Mouse (Mus musculus): Measurements from ENCODE around the gene Sp2. TPM values are rescaled to one million over a fixed set of nuclear protein-coding genes. Genes with fewer than 3 reads are reported as not detected.

The Sp2 gene
- polyA plus RNA-seq, 1 experiment: 23.0 TPM

- Histone ChIP-seq H3K27me3 (ENCODE audit: control insufficient read depth) (no peaks in the 10 kb centered on the region), H3K9me3 (ENCODE audit: control insufficient read depth, low read length) (peaks cover 33% of the 10 kb centered on the region), H3K4me3 (replicated peaks) (peak overlapping the region; percentile 57), H3K36me3 (ENCODE audit: control insufficient read depth) (peaks cover 83% of the 10 kb centered on the region), H3K4me1 (ENCODE audit: control insufficient read depth) (peaks cover 94% of the 10 kb centered on the region)
- peak; percentile 95 for TF ChIP-seq GATA1 (IDR thresholded peaks at IDR 0.05; ENCODE audit: low read length)
- TF ChIP-seq TAL1 (IDR thresholded peaks at IDR 0.05; ENCODE audit: low read length): peak; percentile 88
These were observed 34.9 kb downstream of the Sp2 start for GRCm38 (mm10) chr11:96947849-96948248.

GRCm38 (mm10) chr11:96946498-96946897 is 36.3 kb downstream of the Sp2 start:
- peaks cover 83% of the 10 kb centered on the region for H3K36me3 ChIP-seq (ENCODE audit: control insufficient read depth)
- H3K27me3 ChIP-seq (ENCODE audit: control insufficient read depth): no peaks in the 10 kb centered on the region
- H3K9me3 ChIP-seq (ENCODE audit: control insufficient read depth, low read length): peaks cover 26% of the 10 kb centered on the region
- TF ChIP-seq TAL1 (IDR thresholded peaks at IDR 0.05; ENCODE audit: low read length): no peak
- no peak for TF ChIP-seq GATA1 (IDR thresholded peaks at IDR 0.05; ENCODE audit: low read length)
- H3K4me1 ChIP-seq (ENCODE audit: control insufficient read depth): peaks cover 94% of the 10 kb centered on the region
- peak overlapping the region; percentile 78 for H3K4me3 ChIP-seq (replicated peaks)

GRCm38 (mm10) chr11:96944844-96945580 is 37.7 kb downstream of the Sp2 start:
- no peaks in the 10 kb centered on the region for H3K27me3 ChIP-seq (ENCODE audit: control insufficient read depth)
- no peak for TF ChIP-seq GATA1 (IDR thresholded peaks at IDR 0.05; ENCODE audit: low read length)
- peak; percentile 42; the same call in 2 of the 3 replicates for TF ChIP-seq TAL1 (IDR thresholded peaks at IDR 0.05; ENCODE audit: low read length)
- peaks cover 11% of the 10 kb centered on the region for H3K9me3 ChIP-seq (ENCODE audit: control insufficient read depth, low read length)
- peaks cover 83% of the 10 kb centered on the region for H3K36me3 ChIP-seq (ENCODE audit: control insufficient read depth)
- H3K4me1 ChIP-seq (ENCODE audit: control insufficient read depth): peaks cover 95% of the 10 kb centered on the region
- H3K4me3 ChIP-seq (replicated peaks): peak overlapping the region; percentile 78

- TF ChIP-seq TAL1 (IDR thresholded peaks at IDR 0.05; ENCODE audit: low read length) (no peak), GATA1 (IDR thresholded peaks at IDR 0.05; ENCODE audit: low read length) (no peak)
- Histone ChIP-seq H3K9me3 (ENCODE audit: control insufficient read depth, low read length) (peaks cover 1% of the 10 kb centered on the region), H3K4me3 (replicated peaks) (peak within 1 kb of the TSS; percentile 78), H3K4me1 (ENCODE audit: control insufficient read depth) (peaks cover 95% of the 10 kb centered on the region), H3K27me3 (ENCODE audit: control insufficient read depth) (no peaks in the 10 kb centered on the region), H3K36me3 (ENCODE audit: control insufficient read depth) (peaks cover 83% of the 10 kb centered on the region)
These were observed 38.9 kb downstream of the Sp2 start, which contains the start of gene Pnpo for GRCm38 (mm10) chr11:96943746-96944304. Gene Pnpo (minus strand): TSS chr11:96943986.

GRCm38 (mm10) chr11:96941989-96942590 is 40.7 kb downstream of the Sp2 start:
- H3K4me1 ChIP-seq (ENCODE audit: control insufficient read depth): peaks cover 95% of the 10 kb centered on the region
- H3K4me3 ChIP-seq (replicated peaks): peak overlapping the region; percentile 78
- no peaks in the 10 kb centered on the region for H3K9me3 ChIP-seq (ENCODE audit: control insufficient read depth, low read length)
- H3K27me3 ChIP-seq (ENCODE audit: control insufficient read depth): no peaks in the 10 kb centered on the region
- peaks cover 83% of the 10 kb centered on the region for H3K36me3 ChIP-seq (ENCODE audit: control insufficient read depth)
- TF ChIP-seq GATA1 (IDR thresholded peaks at IDR 0.05; ENCODE audit: low read length): peak; percentile 64
- peak; percentile 71 for TF ChIP-seq TAL1 (IDR thresholded peaks at IDR 0.05; ENCODE audit: low read length)

GRCm38 (mm10) chr11:96940578-96941465 is 41.9 kb downstream of the Sp2 start:
- H3K36me3 ChIP-seq (ENCODE audit: control insufficient read depth): peaks cover 85% of the 10 kb centered on the region
- TF ChIP-seq TAL1 (IDR thresholded peaks at IDR 0.05; ENCODE audit: low read length) (peak; percentile 67), GATA1 (IDR thresholded peaks at IDR 0.05; ENCODE audit: low read length) (peak; percentile 40; the same call in 1 of the 2 replicates)
- no peaks in the 10 kb centered on the region for H3K27me3 ChIP-seq (ENCODE audit: control insufficient read depth)
- H3K4me1 ChIP-seq (ENCODE audit: control insufficient read depth): peaks cover 96% of the 10 kb centered on the region
- peak overlapping the region; percentile 78 for H3K4me3 ChIP-seq (replicated peaks)
- no peaks in the 10 kb centered on the region for H3K9me3 ChIP-seq (ENCODE audit: control insufficient read depth, low read length)

GRCm38 (mm10) chr11:96938426-96938800 is 44.3 kb downstream of the Sp2 start:
- no peaks in the 10 kb centered on the region for H3K9me3 ChIP-seq (ENCODE audit: control insufficient read depth, low read length)
- H3K36me3 ChIP-seq (ENCODE audit: control insufficient read depth): peaks cover 98% of the 10 kb centered on the region
- no peak for TF ChIP-seq TAL1 (IDR thresholded peaks at IDR 0.05; ENCODE audit: low read length)
- TF ChIP-seq GATA1 (IDR thresholded peaks at IDR 0.05; ENCODE audit: low read length): no peak
- peak overlapping the region; percentile 78 for H3K4me3 ChIP-seq (replicated peaks)
- peaks cover 97% of the 10 kb centered on the region for H3K4me1 ChIP-seq (ENCODE audit: control insufficient read depth)
- H3K27me3 ChIP-seq (ENCODE audit: control insufficient read depth): no peaks in the 10 kb centered on the region

- H3K4me1 ChIP-seq (ENCODE audit: control insufficient read depth): peaks cover 99% of the 10 kb centered on the region
- H3K9me3 ChIP-seq (ENCODE audit: control insufficient read depth, low read length): no peaks in the 10 kb centered on the region
- no peaks in the 10 kb centered on the region for H3K27me3 ChIP-seq (ENCODE audit: control insufficient read depth)
- H3K36me3 ChIP-seq (ENCODE audit: control insufficient read depth): peaks cover 95% of the 10 kb centered on the region
- peak overlapping the region; percentile 78 for H3K4me3 ChIP-seq (replicated peaks)
- TF ChIP-seq GATA1 (IDR thresholded peaks at IDR 0.05; ENCODE audit: low read length): no peak
- no peak for TF ChIP-seq TAL1 (IDR thresholded peaks at IDR 0.05; ENCODE audit: low read length)
These were observed 45.0 kb downstream of the Sp2 start for GRCm38 (mm10) chr11:96937549-96938425.

All from erythroblast, embryonic 14.5 days (primary cell).